Mouse (Mus musculus): ENCODE measurements around the gene Arl6ip5.

The Arl6ip5 gene

GRCm38 (mm10) chr6:97210191-97210961 lies at the start of gene Arl6ip5:
Gene Arl6ip5, plus strand, starts transcription at chr6:97210689.
- peak; percentile 82 for DNase-seq (ENCODE audit: low spot score)

- no peak for DNase-seq (ENCODE audit: low spot score)
These were observed 34.8 kb upstream of the Arl6ip5 start for GRCm38 (mm10) chr6:97175716-97176115.

- DNase-seq (ENCODE audit: low spot score): peak; percentile 96
These were observed 31.8 kb upstream of the Arl6ip5 start, which contains the start of gene Tmf1 for GRCm38 (mm10) chr6:97178491-97179366. Gene Tmf1, minus strand, starts transcription at chr6:97179122.

DNA sequence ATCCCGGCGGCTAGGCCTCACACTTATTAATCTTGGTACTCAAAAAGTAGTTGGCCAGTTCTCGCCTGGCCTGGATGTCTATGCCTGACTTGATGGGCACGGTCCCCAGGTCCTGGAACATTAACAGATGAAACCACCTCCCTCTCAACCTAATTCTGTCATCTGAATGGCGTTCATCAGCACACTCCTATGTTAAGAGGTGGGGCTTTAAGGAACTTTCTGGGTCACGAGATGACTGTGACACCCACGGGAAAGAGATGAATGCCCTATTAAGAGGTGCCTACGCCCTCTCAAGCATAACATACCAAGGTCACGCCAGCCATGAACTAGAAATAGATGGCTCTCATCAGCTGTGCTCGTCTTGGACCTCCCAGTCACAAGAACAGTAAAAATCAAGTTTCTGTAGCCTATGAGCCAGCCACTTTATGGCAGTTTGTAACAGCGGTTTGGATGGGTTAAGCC lies 31.1 kb upstream of the Arl6ip5 start:
- no peak for DNase-seq (ENCODE audit: low spot score)

- DNase-seq (ENCODE audit: low spot score): no peak
These were observed 10.1 kb upstream of the Arl6ip5 start for GRCm38 (mm10) chr6:97200437-97200836.

- no peak for DNase-seq (ENCODE audit: low spot score)
These were observed 8.0 kb upstream of the Arl6ip5 start for GRCm38 (mm10) chr6:97202477-97202876.

DNA sequence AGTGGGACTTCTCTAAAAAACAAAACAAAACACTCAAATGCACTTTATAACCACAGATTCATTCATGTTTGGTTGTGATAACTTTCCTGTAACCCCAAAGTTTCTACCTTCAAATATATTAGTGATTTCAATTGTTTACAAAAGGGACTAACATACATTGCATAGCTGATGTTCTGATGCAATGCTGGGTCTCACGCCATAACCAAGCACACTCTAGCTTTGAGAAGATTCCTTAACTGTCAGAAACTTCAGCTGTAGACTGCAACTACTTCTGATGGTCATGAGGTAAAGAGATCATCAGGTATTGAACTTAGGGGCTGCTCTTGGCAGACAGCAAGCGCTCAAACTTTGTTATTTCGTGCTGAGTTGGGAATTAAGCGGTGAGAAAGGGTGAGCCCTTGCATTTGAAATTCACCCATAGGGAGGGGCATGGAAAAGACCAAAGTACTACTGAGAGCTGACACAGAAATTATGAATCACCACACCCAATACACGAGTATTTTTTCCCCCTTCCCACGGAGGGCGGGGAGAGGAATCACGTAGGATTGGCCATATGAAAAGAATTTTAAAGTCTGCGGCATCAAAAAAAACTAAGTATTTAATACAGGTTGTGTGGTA lies 6.1 kb upstream of the Arl6ip5 start:
- DNase-seq (ENCODE audit: low spot score): no peak

DNA sequence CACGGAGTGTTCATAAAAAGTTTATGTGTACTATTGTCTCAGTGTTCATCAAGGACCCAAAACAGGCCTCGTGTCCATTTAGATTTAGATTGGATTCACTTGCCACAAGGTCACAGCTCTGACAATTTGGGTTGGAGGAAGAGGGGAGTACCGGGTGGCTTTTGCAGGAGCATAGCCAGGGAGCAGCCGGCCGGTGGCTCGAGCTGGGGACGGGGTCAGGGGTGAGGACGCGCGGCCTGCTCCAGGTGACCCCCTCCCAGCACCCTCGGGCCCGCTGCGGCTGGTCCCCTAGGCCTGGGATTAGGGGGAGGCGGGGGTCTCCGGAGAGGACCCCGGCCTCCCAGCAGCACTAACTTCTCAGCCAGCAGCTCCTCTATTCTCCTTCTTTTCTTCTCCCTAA lies 5.5 kb upstream of the Arl6ip5 start:
- DNase-seq (ENCODE audit: low spot score): peak; percentile 64

GRCm38 (mm10) chr6:97205439-97205885 lies 5.0 kb upstream of the Arl6ip5 start, which contains the start of gene Uba3:
Gene Uba3, minus strand, starts transcription at chr6:97205647.
- DNase-seq (ENCODE audit: low spot score): peak; percentile 100

GRCm38 (mm10) chr6:97207085-97207484 lies 3.4 kb upstream of the Arl6ip5 start:
- no peak for DNase-seq (ENCODE audit: low spot score)

GRCm38 (mm10) chr6:97208406-97208805 lies 2.1 kb upstream of the Arl6ip5 start:
- no peak for DNase-seq (ENCODE audit: low spot score)

DNA sequence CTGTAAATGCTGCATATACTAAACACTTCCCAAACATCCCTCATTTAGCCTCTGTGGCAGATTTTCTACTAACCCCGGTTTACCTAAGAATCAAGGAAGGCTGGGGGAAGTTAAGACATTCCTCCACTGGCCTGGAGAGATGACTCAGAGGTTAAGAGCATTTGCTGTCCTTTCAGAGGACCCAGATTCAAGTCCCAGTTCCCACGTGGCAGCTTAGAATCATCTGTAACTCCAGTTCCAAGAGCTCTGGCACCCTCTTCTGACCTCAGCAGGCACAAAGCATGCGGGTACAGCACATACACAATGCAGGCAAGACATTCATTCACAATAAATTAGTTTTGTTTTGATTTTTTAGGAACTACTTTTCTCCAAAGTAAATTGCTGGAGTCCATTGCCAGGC lies 1.3 kb upstream of the Arl6ip5 start:
- DNase-seq (ENCODE audit: low spot score): no peak

GRCm38 (mm10) chr6:97209751-97210150 lies 738 bp upstream of the Arl6ip5 start:
- no peak for DNase-seq (ENCODE audit: low spot score)

- no peak for DNase-seq (ENCODE audit: low spot score)
These were observed 593 bp downstream of the Arl6ip5 start for GRCm38 (mm10) chr6:97210962-97211601.

- no peak for DNase-seq (ENCODE audit: low spot score)
These were observed 1.5 kb downstream of the Arl6ip5 start for GRCm38 (mm10) chr6:97211981-97212380.

DNA sequence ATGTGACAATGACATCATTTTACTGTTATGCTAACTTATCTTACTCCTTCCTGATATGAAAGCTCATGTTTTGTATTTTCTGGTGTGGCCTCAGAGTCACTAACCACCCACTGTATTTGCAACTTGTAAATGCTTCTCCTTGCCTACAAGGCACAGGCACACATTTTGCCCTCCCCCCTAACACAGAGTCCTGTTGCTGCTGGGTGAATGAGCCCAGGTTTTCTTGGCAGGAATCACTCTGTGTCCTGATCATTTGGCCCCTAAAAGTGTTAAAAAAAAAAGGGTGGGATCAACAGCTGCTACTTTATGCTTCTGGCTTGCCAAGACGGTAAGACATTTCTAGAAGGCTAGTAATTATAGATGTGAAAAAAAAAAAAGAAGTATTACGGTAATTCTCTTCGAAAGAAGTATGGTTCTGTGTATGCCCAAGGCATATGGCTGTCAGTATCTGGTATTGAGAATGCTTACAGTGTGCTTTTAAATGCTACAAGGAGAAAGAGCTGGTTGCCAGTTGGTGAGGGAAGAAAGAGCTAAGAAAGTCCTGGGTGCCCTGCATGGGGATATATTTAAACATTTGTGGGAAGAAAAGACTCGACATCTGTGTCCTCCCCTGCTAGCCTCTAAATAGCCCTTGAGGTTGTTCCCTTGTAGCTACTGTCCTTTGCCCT lies 5.8 kb downstream of the Arl6ip5 start:
- no peak for DNase-seq (ENCODE audit: low spot score)

- no peak for DNase-seq (ENCODE audit: low spot score)
These were observed 10.2 kb downstream of the Arl6ip5 start for GRCm38 (mm10) chr6:97220672-97221071.

- DNase-seq (ENCODE audit: low spot score): no peak
These were observed 10.9 kb downstream of the Arl6ip5 start for GRCm38 (mm10) chr6:97221205-97222025.

- no peak for DNase-seq (ENCODE audit: low spot score)
These were observed 11.8 kb downstream of the Arl6ip5 start for GRCm38 (mm10) chr6:97222321-97222720.

DNA sequence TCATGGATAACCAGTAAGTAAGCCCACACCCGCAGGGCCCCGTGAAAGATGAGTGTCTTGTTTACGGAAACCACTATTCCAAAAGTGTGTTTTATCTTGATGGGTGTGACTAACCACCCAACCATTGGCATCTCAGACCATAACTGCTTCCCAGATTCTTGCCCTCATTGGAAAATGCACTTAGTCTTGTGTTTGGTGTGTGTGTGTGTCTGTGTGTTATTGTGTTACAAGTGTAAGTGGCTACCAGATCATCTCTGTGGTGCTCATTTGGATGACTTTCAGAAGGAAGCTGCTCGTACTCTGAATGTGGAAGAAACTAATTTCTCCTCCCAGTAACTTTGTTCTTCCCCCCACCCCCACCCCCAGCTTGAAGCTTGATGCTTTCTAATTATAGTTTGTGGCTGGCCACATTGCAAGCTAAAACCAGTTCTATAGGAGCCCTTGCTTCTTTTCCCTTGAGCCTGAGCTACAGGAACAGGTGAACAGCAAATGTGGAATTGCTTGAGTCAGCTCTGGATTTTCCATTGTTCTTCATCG lies 12.5 kb downstream of the Arl6ip5 start:
- no peak for DNase-seq (ENCODE audit: low spot score)

Measured in testis, postnatal 10 days (tissue).